Mouse (Mus musculus) adipocyte (in vitro differentiated cells): Measurements from ENCODE around the gene Apol9b.

Experiments
- DNase-seq: peaks from one replicate; pipeline ENCODE4 v3.0.0-alpha.2; 2016; ENCODE audit warnings: low spot score

Apol9b gene

DNA sequence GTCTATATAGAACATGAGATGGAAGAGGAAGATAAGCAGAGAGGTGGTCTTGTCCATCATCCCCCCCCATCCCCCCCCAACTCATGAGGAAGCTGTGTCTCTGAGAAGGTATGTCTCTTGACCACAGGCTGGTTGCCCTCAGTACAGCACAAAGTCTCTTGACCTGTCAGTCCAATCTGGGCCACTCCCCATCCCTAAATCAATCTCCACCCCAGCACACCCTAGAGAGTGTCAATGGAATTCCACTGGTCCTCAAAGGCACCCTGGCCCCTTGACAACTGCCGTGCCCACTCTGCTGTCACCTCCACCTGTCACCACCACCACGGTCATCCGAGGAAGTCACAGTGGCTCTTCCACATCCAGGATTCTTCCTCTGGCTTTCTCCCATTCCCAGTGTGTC lies 19.6 kb downstream of the Apol9b start:
- DNase-seq = no peak

DNA sequence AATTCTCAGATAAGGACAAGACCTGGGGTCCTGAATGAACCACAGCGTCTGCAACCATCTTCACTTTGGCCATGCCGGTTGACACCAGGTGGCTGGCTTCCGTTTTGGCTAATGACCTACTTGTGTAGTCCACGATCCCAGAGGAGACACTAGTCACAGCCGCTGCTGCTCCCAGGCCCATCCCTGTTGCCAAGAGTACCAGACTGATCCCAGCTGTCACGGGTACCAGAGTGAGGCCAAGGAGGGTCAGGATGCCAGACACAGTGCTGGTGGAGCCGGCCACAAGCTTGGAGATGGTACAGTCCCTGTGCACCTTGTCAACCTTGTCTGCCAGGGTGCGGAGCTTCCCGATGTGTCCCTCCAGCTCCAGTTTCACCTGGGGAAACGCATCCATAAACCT lies 20.9 kb downstream of the Apol9b start:
- DNase-seq = no peak

GRCm38 (mm10) chr15:77750461-77750860 lies 21.6 kb downstream of the Apol9b start:
- peak; percentile 66 for DNase-seq

GRCm38 (mm10) chr15:77752443-77752842 lies 23.6 kb downstream of the Apol9b start:
- no peak for DNase-seq

DNA sequence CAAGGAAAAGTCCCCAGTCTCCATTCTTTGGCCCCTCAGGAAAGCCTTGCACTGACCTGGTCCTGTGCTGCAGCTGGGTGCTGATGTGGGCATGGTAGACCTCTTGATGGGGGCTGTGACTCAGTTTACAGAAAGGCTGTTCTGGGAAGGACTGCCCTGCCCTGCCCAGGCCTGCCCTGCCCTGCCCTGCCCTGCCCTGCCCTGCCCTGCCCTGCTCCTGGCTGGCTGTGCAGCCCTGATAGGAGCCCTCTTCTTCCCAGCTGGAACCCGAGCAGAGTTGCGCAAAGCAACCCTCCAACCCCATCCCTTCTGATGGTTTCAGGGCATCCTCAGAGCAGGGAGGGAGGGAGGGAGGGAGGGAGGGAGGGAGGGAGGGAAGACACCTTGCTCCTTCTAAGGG lies 26.3 kb downstream of the Apol9b start:
- no peak for DNase-seq

GRCm38 (mm10) chr15:77756081-77756480 lies 27.2 kb downstream of the Apol9b start:
- DNase-seq = no peak

DNA sequence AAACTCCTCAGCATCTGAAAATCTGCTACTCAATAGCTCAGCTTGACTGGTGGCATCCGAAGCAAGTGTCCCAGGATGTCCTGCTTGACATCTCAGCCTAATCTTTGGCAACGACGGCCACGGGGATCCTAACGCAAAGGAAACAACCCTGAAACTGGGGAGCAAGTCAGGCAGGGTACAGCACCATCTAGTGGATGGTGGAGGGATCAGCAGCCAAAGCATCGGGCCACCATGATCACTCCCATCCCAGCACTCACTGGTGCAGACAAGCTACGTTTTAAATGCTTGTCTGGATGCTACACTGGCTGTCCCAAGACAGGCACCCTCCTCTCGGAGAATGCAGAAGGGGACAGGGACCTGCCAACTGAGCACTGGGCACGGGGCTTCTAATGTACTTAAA lies 28.0 kb downstream of the Apol9b start, which contains the start of gene Apol8:
Gene Apol8 (minus strand): TSS at position 156 of the 400 bp plus-strand sequence.
- DNase-seq = peak; percentile 48

DNA sequence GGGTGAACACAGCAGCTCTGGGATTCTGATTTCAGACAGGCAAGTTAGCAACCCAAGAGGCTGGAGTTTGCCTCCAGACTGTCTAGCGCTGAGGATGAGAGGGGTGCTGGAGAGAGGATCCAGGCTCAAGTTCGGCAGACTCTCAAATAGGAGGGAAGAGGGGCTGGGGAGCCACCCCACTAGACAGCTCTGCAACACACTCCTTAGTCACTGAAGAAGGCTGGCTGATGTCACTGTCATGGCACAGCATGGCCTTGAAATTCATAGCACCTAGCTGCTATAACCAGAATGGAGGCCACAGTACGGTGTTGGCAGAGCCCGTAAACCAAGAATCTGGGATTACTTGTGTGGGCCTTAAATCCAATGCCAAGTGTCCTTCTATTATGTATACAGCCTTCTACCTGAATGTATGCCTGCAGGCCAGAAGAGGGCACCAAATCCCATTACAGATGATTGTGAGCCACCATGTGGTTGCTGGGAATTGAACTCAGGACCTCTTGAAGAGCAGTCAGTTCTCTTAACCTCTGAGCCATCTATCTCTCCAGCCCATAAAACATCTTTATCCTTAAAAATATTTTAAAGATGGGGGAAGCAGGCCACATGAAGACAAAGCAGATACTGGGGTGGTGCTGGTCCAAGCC lies 28.9 kb downstream of the Apol9b start:
- DNase-seq = no peak

DNA sequence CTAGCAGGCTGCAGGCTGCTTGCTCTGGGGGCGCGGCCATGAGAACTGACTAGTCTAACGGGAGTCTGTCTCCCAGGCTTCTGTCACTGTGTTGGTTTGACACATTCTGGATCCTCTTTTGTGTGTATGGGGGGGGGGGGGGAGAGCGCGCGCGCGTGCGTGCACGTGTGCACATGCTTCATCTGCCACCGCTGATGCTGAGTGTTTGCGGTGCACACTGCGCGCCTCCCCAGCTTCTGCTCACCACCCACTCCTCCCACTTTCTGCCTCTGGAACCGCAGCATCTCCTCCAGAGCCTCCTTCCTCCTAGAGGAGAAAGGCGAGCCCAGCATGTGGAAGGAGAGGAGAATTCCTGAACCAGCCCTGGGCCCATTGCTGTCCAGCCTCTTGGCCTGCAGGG lies 31.2 kb downstream of the Apol9b start:
- DNase-seq = no peak

DNA sequence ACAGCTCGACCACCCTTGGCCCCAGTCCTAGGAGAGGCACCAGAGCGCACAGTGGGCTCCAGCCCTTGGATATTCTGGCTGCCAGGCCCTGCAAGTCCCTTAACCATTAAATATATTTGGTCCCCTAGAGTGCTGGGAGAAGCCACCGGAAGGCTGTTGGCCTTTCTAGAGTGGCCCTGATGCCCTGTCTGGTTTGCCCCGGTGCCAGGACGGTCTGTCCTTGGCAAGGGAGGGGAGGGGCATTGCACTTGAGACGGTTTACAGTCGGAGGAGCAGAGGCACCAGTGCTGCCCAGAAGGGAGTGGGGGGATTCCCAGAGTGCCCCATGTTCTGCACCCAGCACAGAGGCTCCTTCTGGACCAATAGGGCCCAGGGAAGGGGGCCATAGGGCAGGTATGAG lies 32.2 kb downstream of the Apol9b start:
- DNase-seq = no peak

DNA sequence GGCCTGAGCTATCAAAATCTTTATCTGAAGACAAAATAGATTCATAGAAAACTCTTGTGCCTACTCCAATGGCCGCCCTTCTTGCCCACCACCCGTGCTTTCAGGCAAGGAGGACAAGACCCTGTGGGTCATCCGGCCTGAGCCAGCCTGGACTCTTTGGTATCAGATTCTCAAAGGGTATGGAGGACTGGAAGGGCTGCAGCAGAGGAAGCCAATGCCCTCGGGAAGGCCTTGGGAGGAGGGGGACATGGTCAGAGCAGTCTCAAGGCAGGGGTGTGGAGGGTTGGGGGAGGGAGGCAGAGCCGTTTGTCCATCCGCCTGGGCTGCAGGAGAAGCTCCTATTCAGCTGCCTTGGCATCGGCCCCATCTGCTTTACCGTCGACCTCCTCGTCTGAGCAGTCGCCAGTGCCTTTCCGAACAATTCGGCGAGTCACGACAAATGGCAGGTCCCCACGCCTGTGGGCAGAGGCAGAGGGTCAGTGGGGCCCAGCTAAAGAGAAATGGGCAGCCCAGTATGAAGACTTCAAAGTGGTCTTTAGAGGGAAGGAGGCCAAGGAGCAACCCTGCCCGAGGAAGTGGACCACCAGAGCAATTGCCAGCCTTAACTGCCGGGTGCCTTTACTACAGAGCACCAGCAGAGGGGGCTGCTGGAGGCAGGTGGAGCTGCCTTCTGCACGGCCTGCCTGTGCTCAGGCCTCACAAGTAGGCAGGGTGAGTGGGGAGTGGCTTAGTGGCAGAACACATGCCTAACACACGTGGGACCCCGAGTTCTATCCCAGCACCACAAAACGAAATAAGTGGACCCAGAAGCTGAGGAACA lies 32.9 kb downstream of the Apol9b start:
- DNase-seq = no peak

- no peak for DNase-seq
These were observed 34.2 kb downstream of the Apol9b start for GRCm38 (mm10) chr15:77763050-77763449.

DNA sequence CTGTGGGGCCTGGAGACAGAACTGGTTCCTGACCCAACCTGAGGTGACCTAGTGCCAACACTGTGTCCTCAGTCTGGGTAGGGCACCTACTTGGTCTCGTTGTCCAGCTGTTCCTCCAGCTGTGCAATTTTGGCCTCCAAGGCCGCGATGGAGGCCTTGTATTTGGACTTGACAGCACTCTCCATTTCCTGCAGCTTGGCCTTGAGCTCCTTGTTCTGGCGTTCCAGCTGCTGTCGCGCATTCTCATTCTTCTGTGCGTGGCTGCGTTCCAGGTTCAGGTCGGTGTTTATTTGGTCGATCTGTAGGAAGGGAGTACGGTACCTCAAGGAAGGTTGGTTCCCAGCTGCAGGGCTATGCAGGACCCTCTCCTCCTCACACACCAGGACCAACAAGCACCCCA lies 34.9 kb downstream of the Apol9b start:
- DNase-seq = no peak

- DNase-seq = peak; percentile 41
These were observed 35.7 kb downstream of the Apol9b start for GRCm38 (mm10) chr15:77764391-77765006.

DNA sequence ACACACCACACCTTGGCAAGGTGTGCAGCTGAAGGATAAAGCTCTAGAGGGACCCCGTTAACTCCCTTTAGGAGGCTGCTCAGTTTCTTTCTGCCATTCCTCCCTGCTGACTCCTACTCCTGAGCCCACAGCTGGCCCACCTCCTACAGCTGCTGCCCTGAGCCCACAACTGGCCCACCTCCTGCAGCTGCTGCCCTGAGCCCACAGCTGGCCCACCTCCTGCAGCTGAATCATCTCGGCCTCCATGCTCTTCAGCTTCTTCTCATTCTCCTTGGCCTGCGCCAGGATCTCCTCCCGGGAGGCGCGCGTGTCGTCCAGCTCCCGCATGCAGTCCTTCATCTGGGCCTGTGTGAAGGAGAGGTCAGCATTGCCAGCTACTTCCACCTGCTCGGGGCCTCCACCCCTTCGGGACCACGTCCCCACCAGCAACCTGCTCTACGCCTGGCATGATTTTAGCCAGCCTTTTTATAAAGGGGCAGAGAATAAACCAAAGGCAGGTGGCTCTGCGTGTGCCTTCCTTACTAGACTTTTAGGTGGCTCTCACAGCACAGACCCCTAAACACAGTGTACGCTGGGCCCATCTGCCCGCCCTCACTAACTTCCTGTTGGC lies 36.8 kb downstream of the Apol9b start:
- no peak for DNase-seq

GRCm38 (mm10) chr15:77766981-77767380 lies 38.1 kb downstream of the Apol9b start:
- no peak for DNase-seq

DNA sequence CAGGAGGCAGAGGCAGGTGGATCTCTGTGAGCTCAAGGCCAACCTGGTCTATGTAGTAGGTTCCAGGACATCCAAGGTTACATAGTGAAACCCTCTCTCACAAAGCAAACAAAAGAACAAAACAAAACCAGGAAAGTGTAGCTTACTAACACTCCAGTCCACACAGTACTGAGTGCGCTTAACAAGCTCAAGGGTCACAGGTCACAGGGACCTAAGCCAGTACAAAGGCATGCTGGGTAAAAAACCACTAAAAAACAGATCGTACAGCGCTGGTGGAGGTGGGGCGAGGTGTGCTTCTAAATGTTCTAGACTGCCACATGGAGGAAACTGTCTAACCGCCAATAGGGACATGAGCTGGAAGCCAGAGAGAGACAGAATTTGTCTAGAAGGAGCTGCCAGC lies 41.5 kb downstream of the Apol9b start:
- DNase-seq = no peak

DNA sequence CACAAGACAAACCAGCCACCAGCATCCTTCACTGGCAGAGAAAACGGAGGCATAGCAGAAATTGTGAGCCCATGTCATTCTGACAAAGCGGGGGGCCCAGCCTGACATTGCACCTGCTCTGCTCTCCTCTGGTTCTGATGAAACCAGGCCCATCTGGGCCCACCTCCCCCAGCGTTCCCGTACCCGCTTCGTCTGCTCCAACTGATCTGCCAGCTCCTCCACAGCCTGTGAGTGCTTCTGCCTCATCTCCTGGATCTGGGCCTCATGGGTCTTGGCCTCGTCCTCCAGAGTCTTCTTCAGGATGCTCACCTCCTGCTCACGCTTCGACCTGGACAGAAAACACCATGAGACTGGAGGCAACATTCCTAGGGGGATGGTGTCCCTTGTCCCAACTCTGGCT lies 42.1 kb downstream of the Apol9b start:
- DNase-seq = no peak

DNA sequence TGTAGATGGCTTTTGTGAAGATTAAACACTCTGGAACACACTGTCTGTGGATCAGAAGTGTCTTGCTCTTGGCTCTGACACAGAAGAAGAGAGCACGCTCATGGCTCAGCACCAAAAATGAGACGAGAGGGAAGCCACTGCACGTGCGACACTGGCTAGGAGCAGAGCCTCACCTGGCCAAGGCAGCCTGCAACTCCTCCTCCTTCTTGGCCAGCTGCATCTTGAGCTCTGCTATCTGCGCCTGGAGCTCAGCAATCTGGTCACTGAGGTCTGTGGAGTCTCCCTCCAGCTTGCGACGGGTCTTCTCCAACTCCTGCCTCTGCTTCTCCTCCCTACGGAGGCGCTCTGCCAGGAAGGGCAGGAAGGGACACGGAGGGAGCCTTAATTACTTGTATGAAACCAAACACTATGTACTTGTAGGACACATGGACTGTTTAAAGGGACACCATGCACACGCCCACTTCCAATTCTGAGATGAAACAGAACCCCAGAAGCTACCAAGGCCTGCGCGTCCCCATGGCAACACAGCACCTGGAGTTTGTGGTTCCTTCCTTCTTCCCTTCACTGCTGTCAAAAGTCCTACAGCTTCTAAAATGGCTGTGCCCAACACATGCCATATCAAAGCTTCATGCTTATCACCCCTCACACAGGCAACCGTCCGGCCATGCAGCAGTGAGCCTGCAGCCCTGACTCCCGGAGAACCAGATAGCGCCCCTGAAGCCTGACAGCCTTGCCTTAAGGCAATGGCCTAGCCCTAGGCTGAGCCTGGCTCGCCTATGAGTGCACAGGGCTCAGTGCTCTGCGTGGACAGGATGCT lies 44.5 kb downstream of the Apol9b start:
- no peak for DNase-seq

DNA sequence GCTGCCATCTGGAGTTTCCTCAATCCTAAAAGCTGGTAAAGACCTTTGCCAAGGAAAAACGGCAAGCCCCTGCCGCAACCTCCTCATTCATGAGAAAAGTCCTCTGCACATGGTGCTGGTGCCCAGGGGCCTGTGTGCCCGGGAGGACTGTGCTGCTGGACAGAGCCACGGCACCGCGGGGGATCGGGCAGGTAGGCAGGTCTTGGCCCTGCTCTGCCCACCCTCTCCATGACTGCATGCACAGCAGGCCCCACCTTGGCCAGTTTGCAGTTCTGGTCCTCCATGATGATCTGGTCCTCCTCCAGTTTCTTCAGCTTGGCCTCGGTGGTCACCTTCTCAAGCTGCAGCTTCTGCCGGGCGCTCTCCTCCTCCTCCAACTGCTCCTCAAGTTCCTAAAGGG lies 45.5 kb downstream of the Apol9b start:
- DNase-seq = no peak

DNA sequence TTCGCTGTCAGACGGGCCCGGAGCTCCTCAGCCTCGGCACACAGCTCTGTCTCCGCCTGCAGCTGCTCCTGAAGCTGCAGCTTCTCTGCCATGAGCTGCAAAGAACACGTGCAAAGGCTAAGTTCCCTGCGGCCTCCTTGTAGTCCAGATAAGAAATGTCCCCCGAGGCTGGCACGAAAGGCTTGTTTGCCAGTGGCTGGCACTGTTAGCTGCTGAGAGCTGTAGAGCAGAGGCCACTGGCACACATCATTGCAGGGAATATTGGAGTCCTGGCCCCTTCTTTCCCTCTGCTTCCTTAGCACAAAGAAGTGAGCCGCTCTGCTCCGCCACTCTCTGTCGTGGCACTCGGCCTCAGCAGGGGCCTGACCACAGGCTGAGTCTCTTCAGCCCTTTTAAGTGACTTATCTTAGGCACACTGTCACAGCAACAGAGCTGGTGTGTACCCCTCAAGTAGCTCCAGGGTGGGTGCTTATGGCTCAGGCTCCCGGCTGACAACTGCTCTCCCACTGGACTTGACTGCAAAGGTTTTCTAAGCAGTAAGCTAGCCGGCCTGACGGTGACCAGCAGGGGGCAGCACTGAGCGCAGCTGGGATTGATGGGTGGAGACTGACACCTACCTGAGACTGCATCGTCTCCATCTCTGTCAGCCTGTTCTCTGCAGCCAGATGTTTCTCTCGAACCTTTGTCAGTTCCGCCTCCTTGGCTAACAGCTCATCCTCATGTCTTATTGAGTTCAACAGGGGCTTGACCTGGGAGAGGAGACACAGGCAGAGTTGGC lies 46.5 kb downstream of the Apol9b start:
- peak; percentile 83 for DNase-seq
